Mouse (Mus musculus) heart, embryonic 10.5 days (tissue): ENCODE data around the gene Ube2o. TPM values are rescaled to one million over a fixed set of nuclear protein-coding genes. Genes with fewer than 3 reads are reported as not detected.

Source experiments
- DNase-seq: peaks from one replicate; pipeline ENCODE4 v3.0.0-alpha.2; 2017; ENCODE audit warnings: low spot score
- H3K27ac ChIP-seq: fragments of 300-500 bp; sonication (generic); 2 replicates; pipeline ENCODE4 v1.5.1; 2016; ENCODE audit warnings: mild to moderate bottlenecking
- H3K27me3 ChIP-seq: fragments of 300-500 bp; sonication (generic); 2 replicates; pipeline ENCODE4 v1.6.1; 2016; ENCODE audit warnings: mild to moderate bottlenecking; ENCODE audit not compliant: poor library complexity, insufficient read depth, severe bottlenecking
- H3K36me3 ChIP-seq: fragments of 300-500 bp; sonication (generic); 2 replicates; pipeline ENCODE4 v1.6.1; 2016; ENCODE audit warnings: mild to moderate bottlenecking, moderate library complexity
- H3K4me1 ChIP-seq: fragments of 300-500 bp; sonication (generic); 2 replicates; pipeline ENCODE4 v1.6.1; 2016; ENCODE audit warnings: mild to moderate bottlenecking
- H3K4me3 ChIP-seq: fragments of 300-500 bp; sonication (generic); 2 replicates; pipeline ENCODE4 v1.5.1; 2016; ENCODE audit warnings: mild to moderate bottlenecking, moderate library complexity
- H3K9me3 ChIP-seq: fragments of 300-500 bp; sonication (generic); 2 replicates; pipeline ENCODE4 v1.6.1; 2016; ENCODE audit warnings: mild to moderate bottlenecking, moderate library complexity
- WGBS: fragments of 180-500 bp; shearing (Covaris S2); methylation state at CpG from one replicate; pipeline ENCODE4 v1.1.7; 2016; 5-methylcytosine and 5-hydroxymethylcytosine counted together
- polyA plus RNA-seq: library from polyadenylated mRNA; unstranded; fragments of >200 nt; fragmentation: Nextera tagmentation; extraction: Ambion mirVana; gene quantifications from 2 replicates; pipeline ENCODE4 v1.2.1, GENCODE M21; 2016

The Ube2o gene
- polyA plus RNA-seq, 1 experiment from 2014 or later, result 10.3 TPM

DNA sequence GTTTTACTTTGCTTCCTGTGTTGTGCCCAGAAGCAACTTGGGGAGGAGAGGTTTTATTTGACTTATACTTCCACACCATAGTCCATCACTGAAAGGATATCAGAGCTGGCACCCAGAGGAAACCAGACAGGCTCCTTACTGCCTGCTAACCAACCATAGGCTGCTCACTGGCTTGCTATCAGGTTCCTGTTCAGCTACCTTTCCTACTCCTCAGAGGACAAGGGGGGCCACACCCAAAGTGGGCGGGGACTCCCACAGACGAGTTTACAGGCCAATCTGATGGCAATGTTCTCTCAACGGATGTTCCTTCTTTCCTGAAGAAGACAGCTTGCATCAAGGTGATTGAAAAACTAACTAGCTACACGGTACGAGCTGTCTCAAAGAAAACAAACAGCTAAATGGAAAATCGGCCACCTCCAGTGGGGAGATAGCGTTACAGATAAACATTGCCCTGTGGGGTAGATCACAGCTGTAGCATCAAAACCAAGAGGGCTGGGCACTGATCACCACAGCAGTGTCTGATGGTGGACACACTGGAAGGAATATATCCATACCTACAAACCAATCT, 69.9 kb downstream of the Ube2o start:
- no peak for DNase-seq
- WGBS, result 48% methylated on average over 7 of the region's 7 CpGs
- Histone ChIP-seq H3K4me1 (peaks cover 7% of the 10 kb centered on the region), H3K27ac (no peak overlapping the region), H3K9me3 (no peaks in the 10 kb centered on the region), H3K36me3 (no peaks in the 10 kb centered on the region), H3K4me3 (no peak overlapping the region), H3K27me3 (peaks cover 22% of the 10 kb centered on the region)

DNA sequence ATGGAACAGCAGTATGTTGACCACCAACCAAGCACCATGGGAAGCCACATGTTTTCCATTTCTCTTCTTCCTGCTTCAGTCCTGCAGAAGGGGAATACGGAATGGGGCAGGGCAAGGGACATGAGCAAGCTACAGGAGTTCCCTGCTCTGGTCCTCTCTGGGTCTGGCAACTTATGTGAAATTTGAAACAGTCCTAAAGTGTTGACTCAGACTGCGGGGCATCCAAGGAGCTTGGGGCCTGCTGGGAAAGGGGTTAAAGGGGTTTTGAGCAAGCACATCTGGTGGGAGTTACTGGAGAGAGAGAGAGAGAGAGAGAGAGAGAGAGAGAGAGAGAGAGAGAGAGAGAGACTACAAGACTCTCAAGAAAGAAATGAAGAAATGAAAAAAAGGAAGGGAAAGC, 72.6 kb downstream of the Ube2o start:
- Histone ChIP-seq H3K9me3 (no peaks in the 10 kb centered on the region), H3K36me3 (no peaks in the 10 kb centered on the region), H3K27me3 (no peaks in the 10 kb centered on the region), H3K4me3 (no peak overlapping the region), H3K4me1 (no peaks in the 10 kb centered on the region), H3K27ac (no peak overlapping the region)
- 67% methylated on average over 2 of the region's 2 CpGs for WGBS
- no peak for DNase-seq

GRCm38 (mm10) chr11:116506151-116506875, 74.9 kb downstream of the Ube2o start:
- WGBS, result 67% methylated on average over 17 of the region's 17 CpGs
- Histone ChIP-seq H3K27me3 (no peaks in the 10 kb centered on the region), H3K27ac (no peak overlapping the region), H3K9me3 (no peaks in the 10 kb centered on the region), H3K4me3 (no peak overlapping the region), H3K36me3 (no peaks in the 10 kb centered on the region), H3K4me1 (peaks cover under 1% of the 10 kb centered on the region; the same call in 1 of the 2 replicates)
- no peak for DNase-seq

DNA sequence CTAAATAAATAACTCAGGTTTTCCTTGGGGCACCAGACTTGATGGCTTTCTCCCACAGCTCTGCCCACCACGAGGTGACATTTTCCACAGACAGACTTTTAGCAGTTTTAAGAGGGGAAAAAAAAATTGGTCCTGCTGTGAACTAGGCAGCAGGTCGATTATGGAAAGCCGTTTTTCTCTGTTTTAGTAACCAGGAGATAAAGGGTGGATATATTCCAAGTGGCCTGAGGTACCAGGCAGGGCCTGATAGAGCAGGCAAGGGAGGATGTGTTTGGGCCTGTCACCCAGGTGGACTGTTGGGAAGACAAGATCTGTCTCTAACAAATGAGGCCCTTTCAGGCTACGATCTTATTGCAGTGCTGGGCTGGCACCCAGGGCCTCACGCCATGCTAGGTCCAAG, 75.7 kb downstream of the Ube2o start:
- H3K27ac ChIP-seq, result no peak overlapping the region
- 65% methylated on average over 5 of the region's 5 CpGs for WGBS
- no peaks in the 10 kb centered on the region for H3K9me3 ChIP-seq
- no peak overlapping the region for H3K4me3 ChIP-seq
- H3K27me3 ChIP-seq, result no peaks in the 10 kb centered on the region
- DNase-seq, result no peak
- H3K36me3 ChIP-seq, result no peaks in the 10 kb centered on the region
- peaks cover 3% of the 10 kb centered on the region; the same call in 1 of the 2 replicates for H3K4me1 ChIP-seq

GRCm38 (mm10) chr11:116504516-116504915, 76.7 kb downstream of the Ube2o start:
- 86% methylated on average over 17 of the region's 17 CpGs for WGBS
- Histone ChIP-seq H3K4me3 (no peak overlapping the region), H3K9me3 (no peaks in the 10 kb centered on the region), H3K4me1 (peaks cover 3% of the 10 kb centered on the region; the same call in 1 of the 2 replicates), H3K27ac (no peak overlapping the region), H3K27me3 (no peaks in the 10 kb centered on the region), H3K36me3 (no peaks in the 10 kb centered on the region)
- DNase-seq, result no peak

DNA sequence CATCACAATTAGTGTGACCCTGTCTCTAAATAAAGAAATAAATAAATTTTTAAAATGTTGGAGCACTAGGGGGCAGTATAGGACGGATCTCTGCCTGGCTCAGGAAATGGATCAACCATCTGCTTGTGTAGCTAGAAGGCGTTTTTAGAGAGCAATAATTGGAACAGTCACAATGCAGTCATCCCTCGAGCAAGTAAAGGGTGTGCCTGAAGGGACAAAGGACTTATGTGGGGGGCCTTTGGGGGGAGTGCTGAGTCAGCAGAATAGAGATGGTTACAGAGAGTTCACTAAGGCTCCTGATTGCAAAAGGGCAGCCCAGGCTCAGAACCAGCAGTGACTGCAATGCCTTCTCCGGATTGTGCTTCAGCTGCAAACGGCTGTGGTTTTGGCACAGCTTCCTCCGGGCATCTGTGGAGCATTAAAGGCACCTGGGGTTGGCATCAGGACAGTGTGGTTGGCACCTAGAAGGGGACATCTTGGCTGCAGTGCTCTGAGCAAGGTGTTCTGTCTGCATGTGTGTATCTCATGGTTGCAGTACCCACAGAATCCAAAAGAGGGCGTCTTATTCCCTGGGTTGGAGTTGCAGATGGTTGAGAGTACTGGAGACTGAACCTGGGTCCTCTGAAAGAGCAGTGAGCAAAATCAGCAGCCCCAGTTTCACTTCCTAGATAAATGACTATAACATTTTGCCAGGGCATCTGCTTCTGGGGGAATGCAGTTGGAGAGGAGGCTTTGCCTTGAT, 80.1 kb downstream of the Ube2o start:
- H3K4me3 ChIP-seq, result no peak overlapping the region
- no peak for DNase-seq

DNA sequence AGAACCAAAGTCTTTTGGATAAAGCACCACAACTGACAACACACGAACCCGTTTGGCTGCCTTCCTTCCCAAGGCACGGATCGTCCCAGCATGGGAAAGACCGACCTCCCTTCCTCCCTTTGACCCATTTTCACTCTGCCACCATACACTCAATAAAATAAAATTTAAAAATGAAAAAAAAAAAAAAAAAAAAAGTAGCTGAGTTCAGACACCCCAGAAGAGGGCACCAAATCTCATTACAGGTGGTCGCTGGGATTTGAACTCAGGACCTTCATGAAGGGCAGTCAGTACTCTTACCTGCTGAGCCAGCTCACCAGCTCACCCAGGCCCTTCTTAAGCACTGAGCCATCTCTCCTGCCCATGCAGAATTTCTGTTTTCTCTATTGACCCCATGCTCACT, 82.2 kb downstream of the Ube2o start:
- no peak overlapping the region for H3K27ac ChIP-seq

More for the DNA sequence above, 80.1 kb downstream of the Ube2o start:
- Histone ChIP-seq H3K4me1 (peaks cover 7% of the 10 kb centered on the region; the same call in 1 of the 2 replicates), H3K27me3 (no peaks in the 10 kb centered on the region), H3K9me3 (no peaks in the 10 kb centered on the region), H3K27ac (no peak overlapping the region), H3K36me3 (no peaks in the 10 kb centered on the region)
- 29% methylated on average over 7 of the region's 7 CpGs for WGBS

GRCm38 (mm10) chr11:116498596-116498995, 82.7 kb downstream of the Ube2o start:
- H3K27ac ChIP-seq, result peak overlapping the region; percentile 64; the same call in 1 of the 2 replicates
- no peaks in the 10 kb centered on the region for H3K27me3 ChIP-seq
- DNase-seq, result no peak
- peak overlapping the region; percentile 55 for H3K4me3 ChIP-seq
- H3K36me3 ChIP-seq, result no peaks in the 10 kb centered on the region
- peaks cover 12% of the 10 kb centered on the region; the same call in 1 of the 2 replicates for H3K4me1 ChIP-seq
- H3K9me3 ChIP-seq, result no peaks in the 10 kb centered on the region
- WGBS, result 20% methylated on average over 34 of the region's 34 CpGs

More for the DNA sequence above, 82.2 kb downstream of the Ube2o start:
- no peaks in the 10 kb centered on the region for H3K36me3 ChIP-seq
- 46% methylated on average over 6 of the region's 6 CpGs for WGBS
- H3K4me3 ChIP-seq, result peak overlapping the region; percentile 55
- peaks cover 12% of the 10 kb centered on the region; the same call in 1 of the 2 replicates for H3K4me1 ChIP-seq
- DNase-seq, result no peak
- H3K9me3 ChIP-seq, result no peaks in the 10 kb centered on the region
- H3K27me3 ChIP-seq, result no peaks in the 10 kb centered on the region

GRCm38 (mm10) chr11:116497313-116497712, 83.9 kb downstream of the Ube2o start:
- H3K36me3 ChIP-seq, result no peaks in the 10 kb centered on the region
- no peak for DNase-seq
- no peaks in the 10 kb centered on the region for H3K27me3 ChIP-seq
- no peak overlapping the region for H3K27ac ChIP-seq
- 51% methylated on average over 4 of the region's 4 CpGs for WGBS
- H3K4me3 ChIP-seq, result no peak overlapping the region
- H3K9me3 ChIP-seq, result no peaks in the 10 kb centered on the region
- peaks cover 12% of the 10 kb centered on the region; the same call in 1 of the 2 replicates for H3K4me1 ChIP-seq

DNA sequence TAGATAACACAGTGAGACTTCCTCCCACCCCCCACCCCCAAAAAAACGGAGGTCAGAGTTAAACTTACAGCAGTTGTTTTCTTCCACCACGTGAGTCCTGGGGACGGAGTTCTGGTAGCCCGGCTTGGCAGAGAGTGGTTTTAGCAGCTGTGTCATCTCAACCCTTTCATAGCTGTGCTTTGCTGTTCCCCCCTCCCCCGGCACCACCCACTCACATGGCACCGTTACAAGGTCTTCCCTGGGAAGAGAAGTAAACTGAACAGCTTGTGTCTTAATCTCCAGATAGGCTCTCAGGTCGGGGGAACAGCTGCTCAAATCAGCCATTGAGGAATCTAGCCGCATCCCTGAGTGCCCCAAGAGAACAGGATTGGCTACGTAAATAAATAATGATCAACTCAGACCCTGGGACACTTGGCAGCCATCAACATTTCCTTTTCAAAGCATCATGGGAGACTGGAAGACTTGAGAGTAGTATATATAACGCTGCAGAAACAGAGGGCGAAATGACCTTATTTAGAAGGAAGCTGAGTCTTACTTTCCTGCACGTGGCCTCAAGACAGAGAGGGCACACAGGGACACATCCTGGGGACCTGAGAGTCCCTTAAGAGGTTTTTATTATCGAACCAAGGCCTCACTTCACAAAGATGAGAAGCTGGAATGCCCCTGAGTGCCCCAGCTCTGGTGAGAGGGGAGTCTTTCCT, 86.6 kb downstream of the Ube2o start:
- peak; percentile 81 for DNase-seq
- WGBS, result 54% methylated on average over 13 of the region's 13 CpGs
- peak overlapping the region; percentile 44; the same call in 1 of the 2 replicates for H3K27ac ChIP-seq
- H3K27me3 ChIP-seq, result no peaks in the 10 kb centered on the region
- H3K4me1 ChIP-seq, result peaks cover 13% of the 10 kb centered on the region
- no peaks in the 10 kb centered on the region for H3K36me3 ChIP-seq
- H3K9me3 ChIP-seq, result no peaks in the 10 kb centered on the region
- no peak overlapping the region for H3K4me3 ChIP-seq

- no peak for DNase-seq
- H3K27me3 ChIP-seq, result no peaks in the 10 kb centered on the region
- 31% methylated on average over 4 of the region's 4 CpGs for WGBS
- H3K9me3 ChIP-seq, result no peaks in the 10 kb centered on the region
- H3K4me1 ChIP-seq, result peaks cover 13% of the 10 kb centered on the region
- no peak within 1 kb of the TSS for H3K4me3 ChIP-seq
- peak within 1 kb of the TSS; percentile 44 for H3K27ac ChIP-seq
- H3K36me3 ChIP-seq, result no peaks in the 10 kb centered on the region
Measured at GRCm38 (mm10) chr11:116493795-116494252, 87.4 kb downstream of the Ube2o start, which contains the start of gene Prpsap1. TSS of gene Prpsap1 (minus strand) at chr11:116494202.

- H3K36me3 ChIP-seq, result peaks cover 4% of the 10 kb centered on the region
- 79% methylated on average over 5 of the region's 5 CpGs for WGBS
- no peaks in the 10 kb centered on the region for H3K27me3 ChIP-seq
- no peaks in the 10 kb centered on the region for H3K9me3 ChIP-seq
- peaks cover 9% of the 10 kb centered on the region for H3K4me1 ChIP-seq
- H3K27ac ChIP-seq, result no peak overlapping the region
- H3K4me3 ChIP-seq, result no peak overlapping the region
- DNase-seq, result no peak
Measured at GRCm38 (mm10) chr11:116493191-116493590, 88.1 kb downstream of the Ube2o start.
